Mouse (Mus musculus) kidney, adult 2 months (tissue): ENCODE data around the gene Trp53bp2. TPM values are rescaled to one million over a fixed set of nuclear protein-coding genes. Genes with fewer than 3 reads are reported as not detected.

Experiments
- DNase-seq: peaks from one replicate; pipeline ENCODE4 v3.0.0; 2021
- H3K27ac ChIP-seq: fragments of 200-500 bp; 2 replicates; pipeline ENCODE4 v1.5.1; 2012; ENCODE audit warnings: low read depth, low read length, control low read depth, inconsistent platforms; ENCODE audit not compliant: insufficient read depth
- H3K27me3 ChIP-seq: fragments of 200-500 bp; replicated peaks from 2 replicates; pipeline ENCODE4 v1.6.1; 2012; ENCODE audit warnings: mild to moderate bottlenecking, moderate library complexity, low read length, inconsistent platforms; ENCODE audit not compliant: control insufficient read depth, insufficient read depth
- H3K36me3 ChIP-seq: fragments of 200-500 bp; 2 replicates; pipeline ENCODE4 v1.6.1; 2012; ENCODE audit warnings: mild to moderate bottlenecking, moderate library complexity, low read length, inconsistent platforms; ENCODE audit not compliant: control insufficient read depth, insufficient read depth
- H3K4me1 ChIP-seq: fragments of 200-500 bp; 2 replicates; pipeline ENCODE4 v1.6.1; 2011; ENCODE audit warnings: low read length; ENCODE audit not compliant: control insufficient read depth, insufficient read depth
- H3K4me3 ChIP-seq: fragments of 200-500 bp; 2 replicates; pipeline ENCODE4 v1.5.1; 2011; ENCODE audit warnings: mild to moderate bottlenecking, low read depth, low read length, control low read depth; ENCODE audit not compliant: insufficient read depth
- CTCF ChIP-seq: fragments of 200-500 bp; conservative IDR thresholded peaks from 2 replicates; pipeline ENCODE4 v1.5.1; 2011; ENCODE audit warnings: low read depth, mild to moderate bottlenecking, control low read depth, low read length, moderate library complexity, mixed read lengths; ENCODE audit not compliant: insufficient read depth, insufficient read length
- POLR2A ChIP-seq: fragments of 200-500 bp; IDR thresholded peaks from one replicate; pipeline ENCODE4 v1.6.1; 2011; ENCODE audit warnings: low read depth, low read length, control low read depth
- WGBS: fragments of 180-500 bp; shearing (Covaris S2); methylation state at CpG from one replicate; pipeline ENCODE4 v1.1.7; 2018; 5-methylcytosine and 5-hydroxymethylcytosine counted together
- polyA plus RNA-seq: library from polyadenylated mRNA; depleted of rRNA; stranded (reverse); fragments of >200 nt; gene quantifications from 2 replicates; pipeline ENCODE4 v1.2.3, GENCODE M21; 2012

Gene Trp53bp2
- polyA plus RNA-seq, 1 experiment: 25.0 TPM

DNA sequence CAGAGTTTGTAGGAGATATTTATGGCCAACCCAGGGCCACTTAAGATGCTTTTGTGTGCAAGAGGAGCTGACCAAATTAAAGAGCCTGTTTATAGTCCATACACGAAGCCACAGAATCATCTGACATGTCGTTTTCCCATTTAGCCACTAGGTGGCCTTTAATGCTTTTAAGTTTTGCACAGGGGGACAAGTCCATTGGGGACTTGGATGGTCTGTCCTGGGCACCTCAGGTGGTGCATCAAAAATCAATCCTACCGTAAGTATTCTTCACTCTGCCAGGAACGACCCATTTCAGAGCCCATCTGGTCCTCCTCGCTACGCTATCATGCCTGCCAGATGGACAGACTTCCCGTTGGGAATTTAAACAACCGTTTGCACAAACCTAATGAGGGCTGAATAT, 32.8 kb upstream of the Trp53bp2 start:
- DNase-seq: peak; percentile 58
- Histone ChIP-seq H3K4me3 (no peak overlapping the region), H3K27me3 (no peaks in the 10 kb centered on the region), H3K36me3 (no peaks in the 10 kb centered on the region), H3K27ac (no peak overlapping the region), H3K4me1 (no peaks in the 10 kb centered on the region)
- 30% methylated on average over 8 of the region's 8 CpGs for WGBS
- TF ChIP-seq CTCF (peak; percentile 49), POLR2A (no peak)

DNA sequence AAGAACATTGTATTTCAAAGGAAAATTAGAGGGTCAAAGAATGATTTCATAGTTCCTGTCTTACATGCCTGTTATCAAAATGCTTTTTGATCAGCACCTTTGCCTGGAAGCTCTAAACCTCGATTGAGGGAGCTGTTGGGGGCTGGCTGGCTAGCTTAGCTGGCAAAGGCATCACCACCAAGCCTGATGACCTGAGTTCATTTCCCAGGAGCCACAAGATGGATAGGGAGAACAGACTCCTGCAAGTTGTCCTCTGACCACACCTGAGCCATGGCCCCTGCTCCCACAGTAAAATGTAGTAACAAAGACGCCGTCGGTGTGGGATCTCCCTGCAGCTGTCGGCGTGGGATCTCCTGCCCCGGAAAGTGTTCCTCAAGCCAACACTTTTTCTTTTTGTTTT, 32.1 kb upstream of the Trp53bp2 start:
- WGBS: 93% methylated on average over 7 of the region's 7 CpGs
- no peak for DNase-seq
- Histone ChIP-seq H3K27ac (no peak overlapping the region), H3K4me1 (no peaks in the 10 kb centered on the region), H3K27me3 (no peaks in the 10 kb centered on the region), H3K36me3 (no peaks in the 10 kb centered on the region), H3K4me3 (no peak overlapping the region)
- TF ChIP-seq POLR2A (no peak), CTCF (no peak)

- no peaks in the 10 kb centered on the region for H3K36me3 ChIP-seq
- WGBS: 85% methylated on average over 6 of the region's 6 CpGs
- H3K27me3 ChIP-seq: no peaks in the 10 kb centered on the region
- H3K4me3 ChIP-seq: no peak overlapping the region
- TF ChIP-seq POLR2A (no peak), CTCF (no peak)
- H3K27ac ChIP-seq: no peak overlapping the region
- DNase-seq: no peak
- no peaks in the 10 kb centered on the region for H3K4me1 ChIP-seq
These were observed 31.5 kb upstream of the Trp53bp2 start for GRCm38 (mm10) chr1:182377519-182377918.

DNA sequence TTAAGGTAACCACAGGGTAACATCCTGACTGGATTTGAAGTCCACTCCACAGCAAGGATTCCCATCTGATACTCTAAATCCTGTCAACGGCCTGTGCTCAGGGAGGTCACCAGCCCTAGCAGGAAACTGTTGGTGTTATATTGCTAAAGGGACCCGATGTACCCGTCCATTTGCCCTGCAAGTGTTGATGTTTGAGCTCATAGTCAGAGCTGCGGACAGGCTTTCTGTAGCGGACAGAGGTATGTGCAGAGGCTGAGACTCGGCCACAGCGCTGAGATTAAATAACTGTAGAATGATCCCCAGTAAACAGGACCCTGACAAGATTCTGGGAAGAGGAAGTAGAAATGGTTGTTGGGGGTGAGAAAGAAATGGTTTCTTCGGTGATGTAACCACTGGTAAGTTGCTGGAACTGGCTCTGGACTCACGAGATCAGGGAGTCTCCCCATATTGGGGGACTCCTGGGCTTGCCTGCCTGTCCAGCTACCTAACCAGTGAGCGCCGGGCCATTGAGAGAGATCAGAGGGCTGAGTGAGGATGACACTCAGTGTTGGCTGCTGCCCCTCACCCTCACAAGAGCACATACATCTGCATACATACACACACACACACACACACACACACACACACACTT, 30.7 kb upstream of the Trp53bp2 start:
- WGBS: 75% methylated on average over 11 of the region's 11 CpGs
- TF ChIP-seq CTCF (no peak), POLR2A (no peak)
- no peaks in the 10 kb centered on the region for H3K36me3 ChIP-seq

DNA sequence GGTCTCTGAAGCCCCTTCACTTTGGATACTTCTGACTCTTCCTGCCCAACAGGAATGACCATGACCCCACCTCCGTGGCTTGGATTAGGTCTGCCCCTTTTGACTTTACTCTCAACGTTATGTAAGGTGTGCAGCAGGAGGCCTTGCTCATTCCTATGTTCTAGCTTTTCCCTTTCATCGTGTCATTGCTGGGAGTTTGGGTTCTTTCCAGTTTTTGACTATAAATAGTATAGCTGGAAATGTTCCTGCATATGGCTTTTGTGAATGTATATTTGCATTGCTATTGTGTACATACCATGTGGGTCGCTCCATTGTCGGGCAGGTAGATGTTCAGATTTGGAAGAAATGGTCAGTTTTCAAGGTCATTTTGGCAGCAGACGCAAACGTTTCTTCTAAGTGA, 30.1 kb upstream of the Trp53bp2 start:
- Histone ChIP-seq H3K4me3 (no peak overlapping the region), H3K27me3 (no peaks in the 10 kb centered on the region), H3K4me1 (no peaks in the 10 kb centered on the region), H3K27ac (no peak overlapping the region), H3K36me3 (no peaks in the 10 kb centered on the region)
- WGBS: 80% methylated on average over 7 of the region's 7 CpGs
- no peak for DNase-seq
- TF ChIP-seq CTCF (no peak), POLR2A (no peak)

More for the DNA sequence above, 30.7 kb upstream of the Trp53bp2 start:
- H3K27me3 ChIP-seq: no peaks in the 10 kb centered on the region
- H3K27ac ChIP-seq: no peak overlapping the region
- no peaks in the 10 kb centered on the region for H3K4me1 ChIP-seq
- H3K4me3 ChIP-seq: no peak overlapping the region
- no peak for DNase-seq

GRCm38 (mm10) chr1:182380683-182381082, 28.3 kb upstream of the Trp53bp2 start:
- no peaks in the 10 kb centered on the region for H3K27me3 ChIP-seq
- H3K27ac ChIP-seq: no peak overlapping the region
- H3K4me1 ChIP-seq: no peaks in the 10 kb centered on the region
- 74% methylated on average over 7 of the region's 7 CpGs for WGBS
- no peak for DNase-seq
- no peak overlapping the region for H3K4me3 ChIP-seq
- TF ChIP-seq CTCF (no peak), POLR2A (no peak)
- no peaks in the 10 kb centered on the region for H3K36me3 ChIP-seq

DNA sequence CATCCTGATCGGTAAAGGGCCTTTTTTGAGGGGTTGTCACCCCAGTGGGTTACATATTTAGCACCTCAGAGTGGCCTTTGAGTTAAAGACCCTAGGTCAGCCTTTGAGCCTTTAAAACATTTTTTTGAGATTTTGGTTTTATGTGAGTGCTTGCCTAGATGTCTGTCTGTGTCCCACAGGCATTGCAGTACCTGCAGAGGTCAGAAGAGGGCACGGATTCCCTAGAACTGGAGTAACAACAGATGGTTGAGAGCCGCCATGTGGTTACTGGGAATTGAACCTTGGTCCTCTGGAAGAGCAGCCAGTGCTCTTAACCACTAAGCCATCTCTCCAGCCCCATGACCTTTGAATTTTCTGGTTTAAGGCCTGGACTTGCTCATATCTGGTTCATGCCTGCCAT, 27.6 kb upstream of the Trp53bp2 start:
- H3K4me3 ChIP-seq: no peak overlapping the region
- H3K4me1 ChIP-seq: no peaks in the 10 kb centered on the region
- DNase-seq: no peak
- H3K36me3 ChIP-seq: no peaks in the 10 kb centered on the region
- no peaks in the 10 kb centered on the region for H3K27me3 ChIP-seq
- 79% methylated on average over 3 of the region's 3 CpGs for WGBS
- no peak for TF ChIP-seq POLR2A
- peak; percentile 23; the same call in 1 of the 2 replicates for TF ChIP-seq CTCF
- H3K27ac ChIP-seq: no peak overlapping the region

DNA sequence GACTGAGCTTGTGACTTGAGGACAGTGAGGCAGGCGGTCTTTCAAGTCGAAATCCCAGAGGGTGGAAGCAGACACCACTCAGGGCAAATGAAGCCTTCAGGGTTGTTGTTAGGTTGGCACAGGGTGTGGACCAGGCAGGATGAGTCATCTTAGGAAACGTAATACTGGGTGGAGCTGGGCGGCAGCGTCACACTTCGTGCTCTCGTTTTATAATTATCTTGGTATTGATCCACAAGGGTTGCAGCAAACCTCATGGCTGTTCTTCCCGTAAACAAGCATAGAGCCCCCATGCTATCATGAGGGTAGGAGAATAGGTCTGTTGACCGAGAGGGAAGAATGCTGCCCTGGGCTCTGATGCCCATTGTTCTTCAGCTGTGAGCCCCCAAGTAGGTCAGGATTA, 25.9 kb upstream of the Trp53bp2 start:
- Histone ChIP-seq H3K36me3 (no peaks in the 10 kb centered on the region), H3K4me1 (no peaks in the 10 kb centered on the region), H3K27me3 (no peaks in the 10 kb centered on the region), H3K4me3 (no peak overlapping the region), H3K27ac (no peak overlapping the region)
- TF ChIP-seq POLR2A: no peak
- no peak for TF ChIP-seq CTCF
- WGBS: 78% methylated on average over 9 of the region's 9 CpGs
- no peak for DNase-seq
